Mouse (Mus musculus) right cerebral cortex, adult 18-20 months (tissue): Measurements from ENCODE around the gene Hnrnpul1.

Experiments used
- DNase-seq: peaks from one replicate; pipeline ENCODE4 v3.0.0; 2022; ENCODE audit warnings: mixed read lengths

Hnrnpul1 gene

GRCm38 (mm10) chr7:25718788-25719417 is 35.7 kb downstream of the Hnrnpul1 start, which contains the start of gene Ccdc97:
Gene Ccdc97, minus strand, starts transcription at chr7:25719088.
- peak; percentile 96 for DNase-seq

DNA sequence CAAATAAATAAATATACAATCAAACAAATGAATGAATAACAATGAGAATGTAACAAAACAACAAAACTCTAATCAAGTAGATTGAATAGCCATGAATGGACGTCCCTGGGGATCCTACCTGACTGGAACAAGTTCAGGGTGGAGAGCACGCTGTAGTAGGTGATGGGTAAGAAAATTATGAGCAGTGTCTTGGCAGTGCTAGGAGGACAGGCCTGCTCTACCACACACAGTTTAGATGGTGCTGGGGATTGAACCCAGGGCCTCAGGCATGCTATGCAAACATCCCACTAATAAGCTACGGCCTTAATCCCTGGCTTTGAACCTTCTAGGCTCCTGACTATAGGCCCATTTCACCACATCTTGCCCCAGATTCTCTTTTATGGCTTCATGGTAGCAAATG is 37.1 kb downstream of the Hnrnpul1 start:
- DNase-seq = no peak

DNA sequence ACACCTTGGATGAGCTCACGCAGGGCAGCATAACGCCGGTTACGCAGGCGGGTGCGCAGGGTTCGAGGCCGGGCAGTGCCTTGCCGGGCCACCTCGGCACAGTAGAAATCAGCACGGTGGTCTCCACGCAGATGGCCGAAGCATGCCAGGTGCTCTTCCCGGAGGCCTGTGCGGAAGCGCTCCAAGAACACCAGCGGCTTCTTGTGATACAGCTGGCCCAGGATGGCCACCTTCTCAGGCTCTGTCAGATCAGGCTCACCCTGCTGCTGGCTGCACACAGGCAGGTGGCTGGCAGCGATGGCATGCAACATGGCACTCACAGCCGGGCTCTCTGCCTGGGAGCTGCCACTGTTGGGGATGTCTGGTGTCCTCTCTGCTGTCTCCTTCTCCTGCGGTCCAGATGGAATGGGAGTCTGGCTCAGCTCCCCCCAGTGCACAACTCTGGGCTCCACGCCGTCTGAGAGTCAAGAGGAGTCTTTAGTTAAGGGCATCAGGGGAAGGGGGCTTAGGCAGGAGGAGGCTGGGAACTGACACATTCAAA is 38.8 kb downstream of the Hnrnpul1 start:
- no peak for DNase-seq

DNA sequence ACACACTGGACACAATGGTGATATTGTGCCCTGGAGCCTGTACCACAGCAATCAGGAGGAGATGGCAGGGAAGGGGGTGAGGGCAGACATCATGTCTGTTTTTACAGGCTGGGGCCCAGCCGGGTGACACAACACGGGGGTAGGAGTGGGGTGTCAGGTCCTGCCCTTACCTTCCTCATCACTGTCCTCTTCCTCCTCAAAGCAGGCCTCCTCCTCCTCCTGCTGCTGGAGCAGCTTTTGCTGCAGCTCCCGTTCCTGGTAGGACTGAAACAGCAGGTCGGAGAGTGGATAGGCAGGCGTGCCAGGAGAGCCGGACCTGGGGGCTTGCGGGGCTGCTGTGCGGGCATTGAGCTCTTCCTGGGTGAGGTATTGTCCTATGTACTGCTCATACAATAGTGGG is 40.0 kb downstream of the Hnrnpul1 start:
- DNase-seq = no peak

GRCm38 (mm10) chr7:25712801-25713200 is 41.8 kb downstream of the Hnrnpul1 start:
- no peak for DNase-seq

DNA sequence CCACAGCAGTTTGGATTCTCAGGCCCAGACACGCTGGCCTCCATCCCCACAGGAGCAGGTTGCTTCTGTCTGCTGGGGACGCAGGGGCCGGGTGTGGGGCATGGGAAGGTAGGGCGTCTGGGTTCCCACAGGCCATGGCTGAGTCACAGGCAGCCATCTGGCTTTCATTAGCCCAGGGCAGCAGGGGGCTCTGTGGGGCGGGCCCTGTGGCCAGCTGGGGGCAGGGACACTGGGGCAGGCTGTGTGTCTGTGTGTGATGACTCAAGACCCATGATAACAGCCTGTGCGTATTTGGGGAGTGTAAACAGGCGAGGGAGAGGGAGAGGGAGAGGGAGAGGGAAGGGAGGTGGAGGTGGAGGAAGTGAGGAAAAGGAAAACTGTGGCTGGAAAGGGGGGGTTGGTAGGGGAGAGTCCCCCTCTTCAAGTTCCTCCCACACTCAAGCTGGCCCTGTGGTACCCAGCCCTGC is 42.8 kb downstream of the Hnrnpul1 start:
- peak; percentile 76 for DNase-seq

DNA sequence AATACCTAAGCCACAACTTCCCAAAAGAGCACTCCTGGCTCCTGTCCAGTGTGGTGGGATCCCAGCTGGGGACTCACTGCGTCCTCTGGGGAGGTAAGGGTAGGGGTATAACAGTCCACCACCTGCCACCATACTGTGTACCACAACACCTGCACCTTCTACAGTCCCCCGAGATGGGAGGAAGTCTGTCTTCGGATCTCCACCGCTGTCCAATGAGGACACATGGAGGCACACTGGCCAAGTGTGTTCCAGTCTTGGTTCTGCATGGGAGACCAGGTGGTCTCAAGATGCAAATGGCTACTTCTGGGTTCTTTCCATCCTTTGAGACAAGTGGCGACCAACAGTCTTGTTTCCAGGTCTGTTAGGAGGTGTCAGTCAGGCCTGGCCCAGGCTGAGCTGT is 43.4 kb downstream of the Hnrnpul1 start:
- no peak for DNase-seq

DNA sequence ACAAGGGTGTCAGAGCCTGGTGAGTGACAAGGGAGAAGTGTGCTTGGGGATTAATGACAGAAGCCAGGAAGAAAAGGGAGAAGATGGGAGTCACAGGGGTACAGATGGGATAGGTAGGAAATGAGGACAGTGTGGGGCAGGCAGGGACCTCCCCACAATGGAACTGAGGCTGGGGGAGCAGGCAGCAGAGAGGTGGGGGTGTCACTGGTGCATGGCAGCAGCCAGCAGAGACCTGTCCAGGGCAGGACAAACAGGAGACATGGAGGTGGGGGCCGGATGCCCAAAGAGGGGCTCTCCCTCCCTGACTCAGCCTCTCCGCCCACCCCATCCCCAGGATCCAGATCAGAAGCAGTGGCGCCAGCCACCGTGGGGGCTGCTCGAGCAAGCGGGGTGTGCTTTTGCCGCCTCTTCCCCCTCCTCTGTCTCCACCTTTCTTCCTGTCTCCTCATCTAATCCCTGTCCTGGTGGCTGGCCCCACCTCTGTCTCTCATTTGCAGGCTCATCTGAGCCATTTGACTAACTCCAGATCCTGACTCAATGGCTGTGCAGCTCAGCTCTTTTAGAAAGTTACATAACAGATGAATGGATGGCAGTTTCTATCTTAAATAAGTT is 43.9 kb downstream of the Hnrnpul1 start:
- DNase-seq = peak; percentile 81

- no peak for DNase-seq
Observed at GRCm38 (mm10) chr7:25709961-25710360, 44.6 kb downstream of the Hnrnpul1 start.

DNA sequence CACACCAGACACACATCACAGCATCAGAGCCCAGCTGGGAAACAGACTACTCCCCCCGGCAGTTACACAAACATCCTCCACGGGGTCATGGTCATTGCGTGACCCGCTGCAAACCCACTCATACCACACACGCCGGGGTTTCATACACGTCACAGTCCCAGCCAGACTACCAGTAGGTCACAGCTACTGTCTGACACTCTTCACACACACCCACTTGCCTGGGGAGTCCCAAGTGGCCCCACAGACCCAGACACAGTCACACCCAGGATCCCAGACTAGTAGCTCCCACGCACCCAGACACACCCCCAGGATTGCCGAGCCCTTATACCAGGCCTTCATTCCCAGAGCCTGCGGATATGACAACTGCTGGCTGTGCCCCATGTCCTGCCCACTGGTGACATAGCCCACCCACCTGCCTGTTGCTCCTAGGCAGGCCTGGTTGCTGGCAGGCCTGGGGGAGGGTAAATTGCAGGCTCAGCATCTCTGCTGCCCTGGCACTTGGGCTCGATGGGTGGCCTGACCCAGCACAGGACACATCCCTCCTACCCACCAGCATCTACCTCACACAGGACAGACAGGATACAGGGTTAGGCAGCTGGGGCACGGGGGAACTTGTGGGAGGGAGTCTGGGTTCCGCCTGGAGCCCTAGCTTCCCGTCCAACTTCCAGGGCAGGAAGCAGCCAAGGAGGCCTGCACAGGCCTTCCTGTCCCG is 46.8 kb downstream of the Hnrnpul1 start:
- no peak for DNase-seq

DNA sequence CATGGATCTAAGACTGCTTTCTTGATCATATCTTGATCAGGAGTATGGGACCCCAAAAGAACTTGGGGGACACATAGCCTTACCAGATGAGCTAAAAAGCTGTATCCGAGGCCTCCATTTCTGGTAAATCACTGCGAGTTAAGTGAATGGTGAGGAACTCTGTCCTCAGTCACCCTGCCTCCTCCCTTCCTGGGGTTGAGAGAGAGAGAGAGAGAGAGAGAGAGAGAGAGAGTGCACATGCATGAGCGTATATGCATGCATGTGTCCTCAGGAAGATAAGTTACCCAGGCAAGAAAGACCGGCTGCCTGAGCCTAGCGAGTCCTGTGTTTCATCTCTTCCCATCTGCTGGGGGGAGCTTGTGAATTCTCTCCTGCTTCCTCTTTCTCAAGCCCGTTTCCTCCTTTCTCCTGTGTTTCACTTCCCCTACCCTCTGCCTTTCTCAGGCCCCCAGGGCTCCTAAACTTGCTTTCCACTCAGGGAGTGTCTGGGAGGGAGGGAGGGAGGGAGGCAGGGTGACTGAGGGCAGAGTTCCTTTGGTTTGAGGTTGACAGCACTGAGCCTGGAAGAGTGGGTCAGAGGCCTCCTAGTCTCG is 47.9 kb downstream of the Hnrnpul1 start:
- no peak for DNase-seq

- DNase-seq = peak; percentile 69
Observed at GRCm38 (mm10) chr7:25705801-25706251, 48.7 kb downstream of the Hnrnpul1 start.

DNA sequence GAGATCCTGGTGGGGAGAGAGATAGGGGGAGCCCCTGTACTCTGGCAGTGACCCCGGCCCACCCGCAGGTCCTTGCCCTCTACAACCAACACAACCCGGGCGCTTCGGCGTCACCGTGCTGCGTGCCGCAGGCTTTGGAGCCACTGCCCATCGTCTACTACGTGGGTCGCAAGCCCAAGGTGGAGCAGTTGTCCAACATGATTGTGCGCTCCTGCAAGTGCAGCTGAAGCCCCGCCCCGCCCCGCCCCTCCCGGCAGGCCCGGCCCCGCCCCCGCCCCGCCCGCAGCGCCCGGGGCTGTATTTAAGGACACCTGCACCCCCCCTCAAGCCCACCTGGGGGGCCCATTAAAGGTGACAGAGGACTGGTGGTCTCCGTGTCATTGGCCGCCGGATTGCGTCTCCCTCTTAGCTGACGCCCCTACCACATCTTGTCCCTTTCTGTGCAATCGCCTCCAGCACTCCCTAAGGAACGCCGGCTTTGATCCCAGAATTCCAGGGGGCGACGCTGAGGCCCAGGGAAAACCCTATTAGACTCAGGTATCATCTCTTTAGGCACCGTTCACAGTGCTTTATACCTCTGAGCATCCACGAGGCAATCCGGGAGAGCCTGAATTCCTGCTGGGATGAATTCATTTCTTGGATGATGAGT is 49.7 kb downstream of the Hnrnpul1 start:
- DNase-seq = no peak

- DNase-seq = no peak
Observed at GRCm38 (mm10) chr7:25703793-25704494, 50.6 kb downstream of the Hnrnpul1 start.

DNA sequence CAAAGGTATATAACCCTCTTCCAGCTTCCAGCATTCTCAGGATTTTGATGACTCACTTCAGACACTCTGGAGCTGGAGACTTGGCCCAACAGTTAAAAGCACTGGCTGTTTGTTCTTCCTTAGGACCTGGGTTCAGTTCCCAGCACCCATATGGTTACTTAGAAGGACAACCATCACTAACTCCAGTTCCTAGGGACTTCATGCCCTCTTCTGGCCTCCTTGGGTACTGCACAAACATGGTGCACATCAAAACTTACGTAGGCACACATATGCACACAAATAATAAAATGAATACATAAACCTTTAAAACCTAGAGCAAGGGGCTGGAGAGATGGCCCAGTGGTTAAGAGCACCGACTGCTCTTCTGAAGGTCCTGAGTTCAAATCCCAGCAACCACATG is 52.2 kb downstream of the Hnrnpul1 start:
- DNase-seq = no peak

GRCm38 (mm10) chr7:25700732-25701131 is 53.8 kb downstream of the Hnrnpul1 start:
- no peak for DNase-seq

GRCm38 (mm10) chr7:25699851-25700250 is 54.7 kb downstream of the Hnrnpul1 start:
- DNase-seq = no peak

DNA sequence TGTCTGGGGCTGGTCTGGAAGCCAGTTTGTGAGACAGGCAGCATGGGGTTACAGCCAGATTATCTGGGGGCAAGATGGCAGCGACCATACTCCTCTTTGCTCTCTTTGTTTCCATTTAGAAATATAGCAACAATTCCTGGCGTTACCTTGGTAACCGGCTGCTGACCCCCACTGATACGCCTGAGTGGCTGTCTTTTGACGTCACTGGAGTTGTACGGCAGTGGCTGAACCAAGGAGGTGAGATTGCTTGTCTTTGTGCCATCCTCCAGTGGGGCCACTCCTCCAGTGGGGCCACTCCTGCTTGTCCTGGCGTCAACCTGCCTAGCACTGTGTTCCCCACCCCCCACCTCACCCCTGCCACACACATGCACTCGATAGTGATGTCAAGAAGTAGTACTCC is 60.5 kb downstream of the Hnrnpul1 start:
- no peak for DNase-seq

DNA sequence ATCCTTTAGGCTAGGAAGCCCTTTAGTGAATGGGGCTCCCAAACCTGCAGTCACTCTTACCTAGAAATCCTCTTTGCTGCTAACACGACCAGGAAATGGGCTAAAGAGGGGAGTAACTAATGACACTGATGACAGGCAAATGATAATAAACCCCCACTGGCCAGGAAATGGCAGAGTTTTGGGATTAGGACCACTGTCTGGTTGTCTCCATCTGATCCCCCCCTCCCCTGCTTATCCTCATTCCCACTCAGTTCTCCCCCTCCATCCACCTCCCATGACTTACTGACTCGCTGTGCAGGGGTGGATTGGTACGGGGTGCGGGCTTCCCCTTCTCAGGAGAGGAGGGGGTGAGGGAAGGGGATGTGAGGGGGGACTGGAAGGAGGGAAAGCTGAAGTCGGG is 64.5 kb downstream of the Hnrnpul1 start:
- no peak for DNase-seq

DNA sequence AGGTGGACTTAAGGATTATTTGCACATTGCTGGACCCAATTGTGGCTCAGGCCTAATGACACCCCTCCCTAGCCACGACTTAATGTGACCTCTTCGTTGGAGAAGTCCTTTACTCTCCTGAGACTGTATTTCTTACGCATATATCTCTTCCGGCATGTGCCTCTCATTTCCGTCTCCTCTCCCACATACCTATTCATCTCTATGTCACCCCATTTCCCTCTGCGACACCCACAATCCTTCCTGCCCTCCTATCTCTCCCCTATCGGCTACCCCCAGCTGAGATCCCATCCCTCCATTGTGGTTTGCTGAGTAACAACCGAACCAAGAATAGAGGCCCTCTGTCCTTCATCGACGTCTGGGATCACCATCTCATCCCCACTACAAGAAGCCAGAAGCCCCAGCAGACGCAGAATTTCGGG is 64.9 kb downstream of the Hnrnpul1 start:
- DNase-seq = no peak

- DNase-seq = no peak
Observed at GRCm38 (mm10) chr7:25688810-25689586, 65.6 kb downstream of the Hnrnpul1 start.
